Mouse (Mus musculus) embryonic facial prominence, embryonic 14.5 days (tissue): Measurements from ENCODE around the gene Atp2a3. TPM values are rescaled to one million over a fixed set of nuclear protein-coding genes. Genes with fewer than 3 reads are reported as not detected.

ENCODE experiments used
- ATAC-seq: fragments of 200-750 bp; cut with Nextera tagmentation; 2 replicates; pipeline ENCODE4 v1.8.0; 2017; ENCODE audit warnings: low read depth, moderate number of reproducible peaks, moderate TSS enrichment
- DNase-seq: peaks from one replicate; pipeline ENCODE4 v3.0.0-alpha.2; 2015; ENCODE audit warnings: low spot score
- H3K27ac ChIP-seq: fragments of 300-500 bp; sonication (generic); replicated peaks from 2 replicates; pipeline ENCODE4 v1.5.1; 2014; ENCODE audit warnings: low read depth, mild to moderate bottlenecking, low read length, moderate library complexity
- H3K27me3 ChIP-seq: fragments of 300-500 bp; sonication (generic); replicated peaks from 2 replicates; pipeline ENCODE4 v1.6.1; 2014; ENCODE audit warnings: low read length; ENCODE audit not compliant: control insufficient read depth, insufficient read depth
- H3K36me3 ChIP-seq: fragments of 300-500 bp; sonication (generic); 2 replicates; pipeline ENCODE4 v1.6.1; 2014; ENCODE audit warnings: low read length, mixed read lengths; ENCODE audit not compliant: control insufficient read depth, insufficient read depth
- H3K4me1 ChIP-seq: fragments of 300-500 bp; sonication (generic); 2 replicates; pipeline ENCODE4 v1.6.1; 2014; ENCODE audit warnings: antibody characterized with exemption, low read length; ENCODE audit not compliant: control insufficient read depth, insufficient read depth
- H3K4me2 ChIP-seq: fragments of 300-500 bp; sonication (generic); 2 replicates; pipeline ENCODE4 v1.6.1; 2014; ENCODE audit warnings: low read depth, mild to moderate bottlenecking, low read length, moderate library complexity, mixed read lengths
- H3K4me3 ChIP-seq: fragments of 300-500 bp; sonication (generic); 2 replicates; pipeline ENCODE4 v1.5.1; 2014; ENCODE audit warnings: low read depth, mild to moderate bottlenecking, low read length
- H3K9ac ChIP-seq: fragments of 300-500 bp; sonication (generic); 2 replicates; pipeline ENCODE4 v1.6.1; 2014; ENCODE audit warnings: low read depth, mild to moderate bottlenecking, low read length, moderate library complexity, mixed read lengths
- H3K9me3 ChIP-seq: fragments of 300-500 bp; sonication (generic); 2 replicates; pipeline ENCODE4 v1.6.1; 2016; ENCODE audit warnings: low read length; ENCODE audit not compliant: control insufficient read depth
- WGBS: fragments of 180-500 bp; shearing (Covaris S2); extraction: QIAGEN DNeasy Blood & Tissue Kit; methylation state at CpG from one replicate; pipeline ENCODE4 v1.1.7; 2014; 5-methylcytosine and 5-hydroxymethylcytosine counted together
- polyA plus RNA-seq: library from polyadenylated mRNA; unstranded; fragments of >200 nt; fragmentation: Nextera tagmentation; extraction: Ambion mirVana; gene quantifications from 2 replicates; pipeline ENCODE4 v1.2.1, GENCODE M21; 2014

The Atp2a3 gene
- polyA plus RNA-seq: 4.8 and 5.6 TPM in 2 replicates

GRCm38 (mm10) chr11:72961072-72961980, at the start of gene Atp2a3:
Gene Atp2a3 (plus strand): TSS chr11:72961169.
- 6% methylated on average over 29 of the region's 70 CpGs for WGBS
- H3K9ac ChIP-seq: 0 out of 2 replicates have a peak within 1 kb of the TSS, but pooled peaks have one; percentile 30
- peaks cover 50% of the 10 kb centered on the region for H3K27me3 ChIP-seq

GRCm38 (mm10) chr11:72917299-72917996, 43.5 kb upstream of the Atp2a3 start:
- Histone ChIP-seq H3K9me3 (no peaks in the 10 kb centered on the region), H3K27ac (no peak overlapping the region), H3K36me3 (peaks cover 81% of the 10 kb centered on the region), H3K9ac (no peak overlapping the region), H3K4me3 (no peak overlapping the region), H3K27me3 (no peaks in the 10 kb centered on the region), H3K4me1 (no peaks in the 10 kb centered on the region), H3K4me2 (no peak overlapping the region)
- WGBS: 69% methylated on average over 7 of the region's 7 CpGs
- ATAC-seq: no peak
- no peak for DNase-seq

More at GRCm38 (mm10) chr11:72961072-72961980, at the start of gene Atp2a3:
- Histone ChIP-seq H3K4me1 (peaks cover 6% of the 10 kb centered on the region; the same call in 1 of the 2 replicates), H3K4me3 (peak within 1 kb of the TSS; percentile 38), H3K36me3 (no peaks in the 10 kb centered on the region), H3K4me2 (peak within 1 kb of the TSS; percentile 59), H3K9me3 (no peaks in the 10 kb centered on the region), H3K27ac (no peak within 1 kb of the TSS)
- ATAC-seq (no peak), DNase-seq (no peak)

- Histone ChIP-seq H3K36me3 (peaks cover 64% of the 10 kb centered on the region), H3K4me3 (no peak overlapping the region), H3K27me3 (no peaks in the 10 kb centered on the region), H3K4me1 (no peaks in the 10 kb centered on the region), H3K4me2 (no peak overlapping the region), H3K27ac (no peak overlapping the region), H3K9me3 (no peaks in the 10 kb centered on the region), H3K9ac (no peak overlapping the region)
- DNase-seq: peak; percentile 12
- 63% methylated on average over 4 of the region's 4 CpGs for WGBS
- ATAC-seq: no peak
These were observed 37.9 kb upstream of the Atp2a3 start for GRCm38 (mm10) chr11:72923116-72923515.

DNA sequence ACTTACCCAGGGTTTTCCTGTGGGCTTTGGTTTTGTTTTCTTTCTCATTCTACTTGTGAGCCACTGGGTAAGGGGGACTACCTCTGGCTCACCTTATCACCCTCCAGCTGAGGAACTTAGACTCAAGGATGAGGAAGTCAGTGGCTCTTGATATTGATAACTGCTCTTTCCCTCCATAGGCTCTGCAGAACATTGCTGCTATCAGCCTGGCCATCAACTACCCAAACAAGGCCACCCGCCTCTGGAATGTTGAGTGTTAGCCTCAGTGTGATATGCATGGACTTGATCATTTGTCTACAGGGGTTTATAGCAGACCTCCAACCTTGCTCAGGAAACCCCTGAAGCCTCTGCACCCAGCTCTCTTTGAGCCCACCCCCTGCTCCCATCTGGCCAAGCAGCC, 36.5 kb upstream of the Atp2a3 start:
- Histone ChIP-seq H3K9me3 (no peaks in the 10 kb centered on the region), H3K36me3 (peaks cover 50% of the 10 kb centered on the region), H3K27me3 (no peaks in the 10 kb centered on the region), H3K4me1 (no peaks in the 10 kb centered on the region), H3K27ac (no peak overlapping the region), H3K9ac (no peak overlapping the region), H3K4me2 (no peak overlapping the region), H3K4me3 (no peak overlapping the region)
- no peak for ATAC-seq
- no peak for DNase-seq
- WGBS: 67% methylated on average over 1 of the region's 1 CpGs

GRCm38 (mm10) chr11:72925067-72925466, 35.9 kb upstream of the Atp2a3 start:
- Histone ChIP-seq H3K4me2 (no peak overlapping the region), H3K9ac (no peak overlapping the region), H3K27me3 (no peaks in the 10 kb centered on the region), H3K36me3 (peaks cover 45% of the 10 kb centered on the region), H3K9me3 (no peaks in the 10 kb centered on the region), H3K4me3 (no peak overlapping the region), H3K4me1 (no peaks in the 10 kb centered on the region), H3K27ac (no peak overlapping the region)
- DNase-seq (no peak), ATAC-seq (no peak)
- 54% methylated on average over 2 of the region's 2 CpGs for WGBS

GRCm38 (mm10) chr11:72926226-72926890, 34.6 kb upstream of the Atp2a3 start:
- ATAC-seq (no peak; the same call in 1 of the 2 replicates), DNase-seq (peak; percentile 53)
- 51% methylated on average over 13 of the region's 13 CpGs for whole genome bisulfite sequencing

GRCm38 (mm10) chr11:72928516-72928915, 32.5 kb upstream of the Atp2a3 start:
- no peaks in the 10 kb centered on the region for H3K9me3 ChIP-seq
- no peak overlapping the region for H3K4me2 ChIP-seq
- peaks cover 31% of the 10 kb centered on the region for H3K36me3 ChIP-seq
- no peak overlapping the region for H3K4me3 ChIP-seq
- no peak overlapping the region for H3K27ac ChIP-seq
- H3K9ac ChIP-seq: no peak overlapping the region
- 60% methylated on average over 2 of the region's 2 CpGs for WGBS
- H3K4me1 ChIP-seq: no peaks in the 10 kb centered on the region
- H3K27me3 ChIP-seq: no peaks in the 10 kb centered on the region
- ATAC-seq (no peak), DNase-seq (no peak)

More at GRCm38 (mm10) chr11:72926226-72926890, 34.6 kb upstream of the Atp2a3 start:
- no peak overlapping the region for H3K4me2 ChIP-seq
- H3K9ac ChIP-seq: no peak overlapping the region
- no peaks in the 10 kb centered on the region for H3K4me1 ChIP-seq
- no peak overlapping the region for H3K27ac ChIP-seq
- no peaks in the 10 kb centered on the region for H3K9me3 ChIP-seq
- no peaks in the 10 kb centered on the region for H3K27me3 ChIP-seq
- no peak overlapping the region for H3K4me3 ChIP-seq
- H3K36me3 ChIP-seq: peaks cover 42% of the 10 kb centered on the region
